Mouse (Mus musculus) midbrain, embryonic 11.5 days (tissue): Measurements from ENCODE around the gene Gorasp1. TPM values are rescaled to one million over a fixed set of nuclear protein-coding genes. Genes with fewer than 3 reads are reported as not detected.
A peak's percentile ranks its signal among the peaks of the same experiment; 100 is the strongest.

Source experiments
- ATAC-seq: fragments of 200-750 bp; cut with Nextera tagmentation; 2 replicates; pipeline ENCODE4 v1.8.0; 2017; ENCODE audit warnings: moderate TSS enrichment, moderate library complexity; ENCODE audit not compliant: low FRiP score
- DNase-seq: peaks from one replicate; pipeline ENCODE4 v3.0.0; 2015; ENCODE audit warnings: low spot score; ENCODE audit errors: missing footprints
- H3K27ac ChIP-seq: fragments of 300-500 bp; sonication (generic); 2 replicates; pipeline ENCODE4 v1.5.1; 2014; ENCODE audit warnings: low read depth, low read length
- H3K27me3 ChIP-seq: fragments of 300-500 bp; sonication (generic); 2 replicates; pipeline ENCODE4 v1.6.1; 2014; ENCODE audit warnings: mild to moderate bottlenecking, low read length, moderate library complexity, mixed read lengths; ENCODE audit not compliant: control insufficient read depth, insufficient read depth
- H3K36me3 ChIP-seq: fragments of 300-500 bp; sonication (generic); 2 replicates; pipeline ENCODE4 v1.6.1; 2014; ENCODE audit warnings: mild to moderate bottlenecking, low read length, moderate library complexity, mixed read lengths; ENCODE audit not compliant: control insufficient read depth, insufficient read depth
- H3K4me1 ChIP-seq: fragments of 300-500 bp; sonication (generic); 2 replicates; pipeline ENCODE4 v1.6.1; 2014; ENCODE audit warnings: low read length; ENCODE audit not compliant: control insufficient read depth, insufficient read depth
- H3K4me2 ChIP-seq: fragments of 300-500 bp; sonication (generic); 2 replicates; pipeline ENCODE4 v1.6.1; 2014; ENCODE audit warnings: mild to moderate bottlenecking, moderate library complexity
- H3K4me3 ChIP-seq: fragments of 300-500 bp; sonication (generic); 2 replicates; pipeline ENCODE4 v1.5.1; 2014; ENCODE audit warnings: low read depth, low read length
- H3K9ac ChIP-seq: fragments of 300-500 bp; sonication (generic); 2 replicates; pipeline ENCODE4 v1.6.1; 2014; ENCODE audit warnings: low read length
- H3K9me3 ChIP-seq: fragments of 300-500 bp; sonication (generic); 2 replicates; pipeline ENCODE4 v1.6.1; 2016; ENCODE audit warnings: low read length; ENCODE audit not compliant: control insufficient read depth
- WGBS: fragments of 180-500 bp; shearing (Covaris S2); extraction: QIAGEN DNeasy Blood & Tissue Kit; methylation state at CpG from one replicate; pipeline ENCODE4 v1.1.7; 2014; 5-methylcytosine and 5-hydroxymethylcytosine counted together
- polyA plus RNA-seq: library from polyadenylated mRNA; unstranded; fragments of >200 nt; fragmentation: Nextera tagmentation; extraction: Ambion mirVana; gene quantifications from 2 replicates; pipeline ENCODE4 v1.2.1, GENCODE M21; 2014

Gorasp1 gene
- polyA plus RNA-seq, 1 experiment from 2014 or later: 18.4 TPM

- Histone ChIP-seq H3K27ac (no peak overlapping the region), H3K4me2 (no peak overlapping the region), H3K4me3 (no peak overlapping the region), H3K9me3 (no peaks in the 10 kb centered on the region), H3K4me1 (peaks cover 3% of the 10 kb centered on the region; the same call in 1 of the 2 replicates), H3K9ac (no peak overlapping the region), H3K36me3 (no peaks in the 10 kb centered on the region), H3K27me3 (no peaks in the 10 kb centered on the region)
- WGBS: 85% methylated on average over 3 of the region's 3 CpGs
- DNase-seq (peak; percentile 47), ATAC-seq (no peak)
These were observed 27.8 kb upstream of the Gorasp1 start for GRCm38 (mm10) chr9:119965186-119965585.

- Histone ChIP-seq H3K4me3 (no peak overlapping the region), H3K4me2 (no peak overlapping the region), H3K27ac (no peak overlapping the region), H3K9ac (no peak overlapping the region), H3K4me1 (peaks cover 3% of the 10 kb centered on the region; the same call in 1 of the 2 replicates), H3K9me3 (no peaks in the 10 kb centered on the region), H3K27me3 (no peaks in the 10 kb centered on the region), H3K36me3 (no peaks in the 10 kb centered on the region)
- ATAC-seq (no peak), DNase-seq (peak; percentile 53)
- 69% methylated on average over 3 of the region's 3 CpGs for WGBS
These were observed 26.8 kb upstream of the Gorasp1 start for GRCm38 (mm10) chr9:119964206-119964605.

GRCm38 (mm10) chr9:119962987-119963667 is 25.8 kb upstream of the Gorasp1 start:
- Histone ChIP-seq H3K4me3 (no peak overlapping the region), H3K9me3 (no peaks in the 10 kb centered on the region), H3K9ac (peak overlapping the region; percentile 36; the same call in 1 of the 2 replicates), H3K27me3 (no peaks in the 10 kb centered on the region), H3K4me1 (peaks cover 3% of the 10 kb centered on the region; the same call in 1 of the 2 replicates), H3K27ac (no peak overlapping the region), H3K36me3 (no peaks in the 10 kb centered on the region), H3K4me2 (peak overlapping the region; percentile 28; the same call in 1 of the 2 replicates)
- ATAC-seq: peak; percentile 76
- DNase-seq: peak; percentile 93
- whole genome bisulfite sequencing: 11% methylated on average over 21 of the region's 21 CpGs

GRCm38 (mm10) chr9:119962216-119962615 is 24.9 kb upstream of the Gorasp1 start:
- Histone ChIP-seq H3K27ac (no peak overlapping the region), H3K4me1 (peaks cover 3% of the 10 kb centered on the region; the same call in 1 of the 2 replicates), H3K9ac (no peak overlapping the region), H3K9me3 (no peaks in the 10 kb centered on the region), H3K27me3 (no peaks in the 10 kb centered on the region), H3K36me3 (no peaks in the 10 kb centered on the region), H3K4me3 (no peak overlapping the region), H3K4me2 (no peak overlapping the region)
- 82% methylated on average over 4 of the region's 4 CpGs for WGBS
- DNase-seq (peak; percentile 14), ATAC-seq (no peak)

- Histone ChIP-seq H3K4me3 (no peak overlapping the region), H3K27me3 (no peaks in the 10 kb centered on the region), H3K9me3 (no peaks in the 10 kb centered on the region), H3K4me2 (no peak overlapping the region), H3K9ac (no peak overlapping the region), H3K4me1 (peaks cover 3% of the 10 kb centered on the region; the same call in 1 of the 2 replicates), H3K36me3 (no peaks in the 10 kb centered on the region), H3K27ac (no peak overlapping the region)
- DNase-seq (no peak), ATAC-seq (no peak)
- 80% methylated on average over 9 of the region's 9 CpGs for WGBS
These were observed 21.5 kb upstream of the Gorasp1 start for GRCm38 (mm10) chr9:119958835-119959234.

- no peaks in the 10 kb centered on the region for H3K36me3 ChIP-seq
- ATAC-seq (no peak), DNase-seq (peak; percentile 73)
- no peaks in the 10 kb centered on the region for H3K4me1 ChIP-seq
- no peak overlapping the region for H3K27ac ChIP-seq
- H3K9me3 ChIP-seq: no peaks in the 10 kb centered on the region
- H3K27me3 ChIP-seq: no peaks in the 10 kb centered on the region
- WGBS: 88% methylated on average over 9 of the region's 9 CpGs
- H3K9ac ChIP-seq: no peak overlapping the region
- no peak overlapping the region for H3K4me3 ChIP-seq
- no peak overlapping the region for H3K4me2 ChIP-seq
These were observed 14.0 kb upstream of the Gorasp1 start for GRCm38 (mm10) chr9:119951388-119951787.

GRCm38 (mm10) chr9:119950434-119950833 is 13.1 kb upstream of the Gorasp1 start:
- DNase-seq (no peak), ATAC-seq (no peak)
- H3K36me3 ChIP-seq: no peaks in the 10 kb centered on the region
- H3K4me1 ChIP-seq: no peaks in the 10 kb centered on the region
- no peak overlapping the region for H3K9ac ChIP-seq
- no peak overlapping the region for H3K4me2 ChIP-seq
- no peak overlapping the region for H3K27ac ChIP-seq
- no peaks in the 10 kb centered on the region for H3K9me3 ChIP-seq
- WGBS: 53% methylated on average over 6 of the region's 6 CpGs
- no peaks in the 10 kb centered on the region for H3K27me3 ChIP-seq
- no peak overlapping the region for H3K4me3 ChIP-seq

GRCm38 (mm10) chr9:119948804-119949203 is 11.4 kb upstream of the Gorasp1 start:
- DNase-seq (peak; percentile 57), ATAC-seq (no peak)
- no peak overlapping the region for H3K4me2 ChIP-seq
- no peak overlapping the region for H3K4me3 ChIP-seq
- H3K27me3 ChIP-seq: no peaks in the 10 kb centered on the region
- H3K27ac ChIP-seq: no peak overlapping the region
- H3K4me1 ChIP-seq: no peaks in the 10 kb centered on the region
- WGBS: 67% methylated on average over 3 of the region's 3 CpGs
- no peaks in the 10 kb centered on the region for H3K36me3 ChIP-seq
- no peak overlapping the region for H3K9ac ChIP-seq
- no peaks in the 10 kb centered on the region for H3K9me3 ChIP-seq

- no peaks in the 10 kb centered on the region for H3K4me1 ChIP-seq
- DNase-seq (no peak), ATAC-seq (no peak)
- no peak overlapping the region for H3K4me2 ChIP-seq
- 73% methylated on average over 12 of the region's 12 CpGs for WGBS
- no peak overlapping the region for H3K27ac ChIP-seq
- no peaks in the 10 kb centered on the region for H3K27me3 ChIP-seq
- no peaks in the 10 kb centered on the region for H3K9me3 ChIP-seq
- H3K9ac ChIP-seq: no peak overlapping the region
- no peaks in the 10 kb centered on the region for H3K36me3 ChIP-seq
- no peak overlapping the region for H3K4me3 ChIP-seq
These were observed 8.0 kb upstream of the Gorasp1 start for GRCm38 (mm10) chr9:119945173-119945900.
